Mouse (Mus musculus): ENCODE results near the gene Igfbp6.

The Igfbp6 gene

DNA sequence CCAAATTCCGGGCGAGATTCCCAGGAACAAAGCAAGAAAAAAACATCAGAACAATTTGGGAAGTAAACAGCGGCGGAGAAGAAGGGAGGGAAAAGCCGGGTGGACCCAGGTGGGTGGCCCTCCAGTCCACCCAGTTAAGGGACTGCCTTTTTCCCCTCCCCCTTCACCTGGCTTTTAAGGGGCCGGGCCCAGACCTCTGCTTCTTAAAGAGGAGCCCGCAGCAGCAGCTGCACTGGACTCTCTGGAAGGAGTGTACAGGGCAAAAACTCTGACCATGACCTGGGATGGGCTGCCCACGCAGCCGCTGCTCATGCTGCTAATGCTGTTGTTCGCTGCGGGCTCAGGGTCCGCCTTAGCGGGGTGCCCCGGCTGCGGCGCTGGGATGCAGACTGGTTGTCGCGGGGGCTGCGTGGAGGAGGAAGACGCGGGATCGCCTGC, at the start of gene Igfbp6:
Gene Igfbp6 (plus strand): TSS at position 89 of the 438 bp plus-strand sequence.
- DNase-seq = peak; percentile 50

DNA sequence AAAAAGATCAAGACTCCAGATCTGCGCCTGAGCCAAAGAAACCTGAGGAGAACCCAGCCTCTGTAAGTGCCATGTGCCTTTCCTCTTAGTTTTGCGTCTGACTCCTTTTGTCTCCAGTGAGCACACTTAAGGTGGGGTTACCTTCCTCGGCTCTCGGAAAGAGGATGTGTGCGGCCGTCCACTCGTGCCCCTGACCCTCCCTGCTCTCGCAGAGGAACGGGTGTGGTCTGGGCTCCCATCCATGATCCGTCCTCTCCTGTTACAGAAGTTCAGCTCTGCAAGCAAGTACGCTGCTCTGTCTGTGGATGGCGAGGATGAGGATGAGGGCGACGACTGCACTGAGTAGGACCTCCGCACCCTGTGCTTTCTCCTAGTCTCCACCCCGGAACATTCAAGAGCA, 49.2 kb upstream of the Igfbp6 start:
- no peak for DNase-seq

- no peak for DNase-seq
These were observed 46.8 kb upstream of the Igfbp6 start for GRCm38 (mm10) chr15:102097147-102097915.

DNA sequence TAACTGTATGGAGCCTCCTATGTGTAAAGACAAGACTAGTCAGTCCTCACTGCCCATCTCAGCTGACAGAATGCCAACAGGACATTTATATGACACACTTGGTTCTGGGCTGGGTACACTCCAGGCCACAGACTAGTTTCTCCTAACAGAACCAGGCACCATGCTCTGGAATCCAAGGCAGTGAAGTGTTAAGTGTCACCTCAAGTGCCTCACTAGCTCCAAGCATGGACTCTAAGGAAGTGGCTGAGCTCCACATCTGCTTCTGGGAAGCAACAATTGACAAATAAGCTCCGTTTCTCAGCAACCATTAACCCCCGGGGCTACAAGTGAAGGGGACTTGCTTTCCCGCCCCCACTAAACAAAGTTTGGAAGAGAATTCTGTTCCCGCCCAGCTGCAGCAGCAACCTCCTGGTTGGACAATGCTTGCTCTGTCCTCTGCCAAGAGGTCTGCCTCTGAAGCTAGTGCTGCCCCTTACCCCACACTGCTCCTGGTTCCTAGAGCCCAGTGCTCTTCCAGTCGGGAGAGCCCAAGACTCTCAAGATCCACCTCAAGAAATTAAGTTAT, 46.1 kb upstream of the Igfbp6 start:
- DNase-seq = no peak

DNA sequence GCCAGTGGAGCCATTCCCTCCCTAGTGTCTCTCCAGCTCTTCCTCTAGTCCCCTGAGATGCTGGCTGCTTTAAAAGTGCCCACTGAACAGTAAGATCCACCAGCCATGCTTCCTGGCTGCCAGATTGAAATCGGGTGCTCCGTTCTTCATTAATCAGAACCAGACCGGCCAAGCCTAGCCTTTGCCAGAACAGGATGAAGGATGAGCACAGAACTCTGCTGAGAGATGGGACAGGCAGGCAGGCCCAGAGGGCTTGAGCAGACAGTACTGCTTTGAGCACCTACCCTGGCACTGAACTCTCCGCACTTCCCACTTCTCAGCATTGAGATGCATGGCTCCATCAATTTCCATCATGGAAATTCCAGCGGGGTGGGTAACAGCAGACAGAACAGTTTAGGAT, 44.9 kb upstream of the Igfbp6 start:
- DNase-seq = no peak

GRCm38 (mm10) chr15:102099771-102100160, 44.4 kb upstream of the Igfbp6 start:
- DNase-seq = no peak

GRCm38 (mm10) chr15:102100161-102100981, 43.8 kb upstream of the Igfbp6 start, which contains the start of gene Tns2:
Gene Tns2, plus strand, starts transcription at chr15:102100413.
- DNase-seq = peak; percentile 90

DNA sequence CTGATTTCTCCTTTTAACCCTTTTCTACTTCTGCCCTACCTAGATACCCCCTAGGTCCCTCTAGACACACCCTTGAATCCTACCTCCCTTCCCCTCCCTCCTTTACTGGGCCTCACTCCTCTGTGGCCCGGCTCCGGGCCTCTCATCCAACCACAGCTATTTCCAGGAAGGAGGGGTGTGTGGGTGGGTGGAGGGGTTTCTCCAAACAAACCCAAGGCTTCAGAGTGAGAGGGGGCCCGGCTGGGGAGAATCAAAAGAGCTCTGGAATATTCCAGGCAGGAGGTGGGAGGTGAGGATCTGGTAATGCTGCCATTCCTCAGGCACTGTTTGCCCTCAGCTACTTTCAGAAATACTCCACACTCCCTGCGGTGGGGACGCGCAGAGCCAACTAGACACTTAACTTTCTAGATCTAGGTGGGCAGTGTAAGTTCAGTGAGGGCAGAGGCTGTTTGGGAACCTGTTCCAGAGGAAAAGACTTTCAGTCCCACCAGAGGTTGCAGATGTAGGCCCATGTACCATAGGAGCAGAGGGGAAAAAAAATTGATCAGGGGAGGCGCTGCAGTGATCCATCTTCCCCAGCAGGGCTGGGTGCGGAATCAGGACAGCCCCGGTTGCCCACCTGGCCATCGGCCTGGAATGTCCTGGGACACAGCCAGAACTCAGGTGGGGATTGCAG, 43.0 kb upstream of the Igfbp6 start:
- peak; percentile 67 for DNase-seq

- DNase-seq = peak; percentile 88
These were observed 42.3 kb upstream of the Igfbp6 start for GRCm38 (mm10) chr15:102101672-102102541.

DNA sequence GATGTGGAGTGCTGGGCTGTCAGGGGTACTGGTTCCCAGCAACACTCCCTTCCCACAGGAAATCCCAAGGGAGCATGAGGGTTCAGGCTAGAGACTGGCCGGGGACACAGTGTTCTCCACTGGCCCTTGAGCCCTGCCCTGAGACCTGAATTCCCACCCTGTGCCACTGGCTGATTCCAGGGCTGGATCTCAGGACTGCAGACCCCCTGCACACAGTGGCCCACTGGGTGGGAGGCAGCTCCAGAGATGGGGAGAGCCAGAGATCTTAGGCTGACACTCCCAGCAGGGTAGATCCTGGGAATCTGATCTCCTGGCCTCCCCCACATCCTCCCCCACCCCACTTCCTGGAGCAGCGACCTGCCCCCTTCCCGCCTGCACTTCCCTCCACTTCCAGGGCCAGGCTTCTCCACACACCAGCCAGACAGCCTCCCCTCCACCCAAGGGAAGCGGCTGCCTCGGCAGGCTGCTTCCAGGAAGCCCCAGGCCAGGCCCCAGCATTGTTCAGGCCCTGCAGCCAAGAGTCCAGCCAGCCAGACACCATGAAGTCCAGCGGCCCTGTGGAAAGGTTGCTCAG, 41.5 kb upstream of the Igfbp6 start:
- peak; percentile 84 for DNase-seq

- peak; percentile 86 for DNase-seq
These were observed 40.7 kb upstream of the Igfbp6 start for GRCm38 (mm10) chr15:102103371-102103946.

GRCm38 (mm10) chr15:102103947-102104555, 40.1 kb upstream of the Igfbp6 start:
- DNase-seq = peak; percentile 97

DNA sequence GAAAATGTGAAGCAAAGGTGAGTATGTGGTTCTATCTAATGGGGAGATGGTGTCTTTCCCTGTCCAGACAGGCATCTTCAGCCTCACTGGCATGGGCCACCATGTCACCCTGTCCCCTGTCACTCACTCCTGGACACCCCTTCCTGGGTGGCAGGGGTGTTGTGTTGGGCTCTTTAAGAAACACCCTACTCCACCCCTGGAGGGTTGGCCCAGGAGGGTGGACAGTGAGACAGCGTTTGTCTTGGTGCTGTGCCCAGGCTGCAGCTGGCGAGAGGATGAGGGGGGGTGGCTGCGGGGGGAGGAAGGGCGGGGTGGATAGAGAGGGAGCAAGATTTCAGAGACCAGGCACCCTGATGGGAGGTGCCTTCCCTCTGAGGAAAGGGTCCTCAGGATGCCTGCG, 38.8 kb upstream of the Igfbp6 start:
- peak; percentile 92 for DNase-seq

GRCm38 (mm10) chr15:102105764-102106730, 38.1 kb upstream of the Igfbp6 start:
- no peak for DNase-seq

- no peak for DNase-seq
These were observed 37.3 kb upstream of the Igfbp6 start for GRCm38 (mm10) chr15:102106754-102107456.

- DNase-seq = peak; percentile 79
These were observed 36.2 kb upstream of the Igfbp6 start for GRCm38 (mm10) chr15:102107689-102108573.

DNA sequence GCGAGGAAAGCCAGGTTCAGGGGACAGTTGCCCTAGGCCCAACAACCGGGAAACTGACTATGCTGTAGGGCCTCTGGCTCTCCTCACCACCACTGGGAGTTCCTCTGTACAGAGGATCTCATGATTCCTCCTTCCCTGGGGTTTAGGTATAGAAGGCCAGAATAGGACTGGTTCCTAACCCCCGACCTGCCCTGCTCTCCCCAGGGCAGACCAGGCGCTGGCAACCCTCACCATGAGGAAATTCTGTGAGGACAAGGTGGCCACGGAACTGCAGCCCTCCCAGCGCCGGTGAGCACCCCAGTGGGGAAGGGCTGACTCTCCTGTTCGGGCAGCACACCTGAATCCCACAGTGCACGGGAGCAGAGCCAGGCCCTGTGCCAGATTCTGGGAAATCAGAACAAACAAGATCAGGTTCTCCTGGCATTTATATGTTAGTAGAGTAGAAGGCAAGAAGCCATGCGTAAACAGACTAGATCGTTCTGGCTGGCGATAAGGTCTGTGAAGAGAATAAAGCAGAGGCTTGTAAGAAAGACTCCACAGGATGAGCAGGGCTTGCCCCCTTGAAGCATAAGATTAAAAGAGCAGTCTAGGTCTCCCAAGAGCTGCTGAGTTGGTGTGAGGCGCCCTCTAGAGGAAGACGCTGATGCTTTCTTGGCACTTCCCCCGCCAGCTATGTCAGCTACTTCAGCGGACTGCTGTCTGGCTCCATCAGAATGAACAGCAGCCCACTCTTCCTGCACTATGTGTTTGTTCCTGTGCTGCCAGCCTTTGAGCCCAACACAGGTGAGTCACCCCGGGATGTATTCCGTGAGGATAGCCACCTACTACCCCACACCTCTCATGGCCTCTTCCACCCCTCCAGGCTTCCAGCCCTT, 35.3 kb upstream of the Igfbp6 start:
- peak; percentile 87 for DNase-seq

Measured in lung, postnatal 36 days (tissue).